Mouse (Mus musculus): ENCODE measurements around the gene Alms1. TPM values are rescaled to one million over a fixed set of nuclear protein-coding genes. Genes with fewer than 3 reads are reported as not detected.

Alms1 gene
- polyA plus RNA-seq (2015; fragmentation: Nextera tagmentation; extraction: Ambion mirVana) = 5.1 TPM in 2 replicates

DNA sequence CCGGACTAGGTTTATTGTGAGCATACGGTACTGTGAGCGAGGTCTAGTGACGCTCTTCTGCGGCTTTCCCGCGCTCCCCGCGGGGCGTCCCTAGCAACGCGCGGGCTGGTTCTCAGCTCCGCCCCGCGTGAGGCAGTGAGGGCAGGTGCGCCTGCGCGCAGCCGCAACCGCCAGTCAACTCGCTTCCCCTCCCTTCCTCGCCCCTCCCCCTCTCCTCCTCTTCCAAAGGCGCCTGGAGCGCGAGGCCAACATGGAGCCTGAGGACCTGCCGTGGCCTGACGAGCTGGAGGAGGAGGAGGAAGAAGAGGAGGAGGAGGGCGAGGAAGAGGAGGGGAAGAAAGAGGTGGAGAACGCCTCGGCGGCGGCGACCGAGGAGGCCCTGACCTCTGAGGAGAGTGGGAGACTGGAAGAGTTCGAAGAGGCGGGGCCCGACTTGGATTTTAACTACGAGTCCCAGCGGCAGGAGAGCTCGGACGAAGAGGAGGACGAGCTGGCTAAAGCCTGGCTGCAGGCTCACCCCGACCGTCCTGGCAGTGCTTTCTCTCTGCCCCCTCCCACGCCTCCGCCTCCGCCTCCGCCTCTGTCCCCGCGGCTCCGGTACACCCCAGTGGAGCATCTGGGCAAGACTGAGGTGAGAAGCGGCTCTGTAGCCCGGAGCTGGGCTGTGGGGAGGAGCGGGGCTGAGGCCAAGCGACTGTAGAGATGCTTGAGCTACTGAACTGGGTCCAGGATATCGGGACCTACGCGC, at the start of gene Alms1:
Alms1 (plus strand) TSS at position 136 of the 748 bp plus-strand sequence.
- peak within 1 kb of the TSS; percentile 86 for H3K4me2 ChIP-seq (ENCODE audit: low read depth, low read length)
- peak; percentile 98 for ATAC-seq (ENCODE audit: low read depth)
- under 1% methylated on average over 56 of the region's 59 CpGs for WGBS
- H3K4me1 ChIP-seq (replicated peaks; ENCODE audit: control insufficient read depth, insufficient read depth, low read length) = peaks cover 10% of the 10 kb centered on the region
- H3K27me3 ChIP-seq (ENCODE audit: control insufficient read depth, insufficient read depth, low read depth, low read length) = no peaks in the 10 kb centered on the region
- peak within 1 kb of the TSS; percentile 87 for H3K27ac ChIP-seq (ENCODE audit: low read length)
- peak within 1 kb of the TSS; percentile 93 for H3K4me3 ChIP-seq (ENCODE audit: low read length)
- H3K9ac ChIP-seq (ENCODE audit: low read length) = peak within 1 kb of the TSS; percentile 88
- no peaks in the 10 kb centered on the region for H3K36me3 ChIP-seq (ENCODE audit: control insufficient read depth, insufficient read depth, low read length)
- H3K9me3 ChIP-seq (ENCODE audit: control insufficient read depth, low read length) = no peaks in the 10 kb centered on the region

- H3K4me3 ChIP-seq (ENCODE audit: low read length) = no peak overlapping the region
- no peak overlapping the region for H3K4me2 ChIP-seq (ENCODE audit: low read depth, low read length)
- no peak overlapping the region for H3K27ac ChIP-seq (ENCODE audit: low read length)
- no peak for ATAC-seq (ENCODE audit: low read depth)
- no peaks in the 10 kb centered on the region for H3K27me3 ChIP-seq (ENCODE audit: control insufficient read depth, insufficient read depth, low read depth, low read length)
- H3K4me1 ChIP-seq (replicated peaks; ENCODE audit: control insufficient read depth, insufficient read depth, low read length) = no peaks in the 10 kb centered on the region
- no peaks in the 10 kb centered on the region for H3K36me3 ChIP-seq (ENCODE audit: control insufficient read depth, insufficient read depth, low read length)
- no peaks in the 10 kb centered on the region for H3K9me3 ChIP-seq (ENCODE audit: control insufficient read depth, low read length)
- 63% methylated on average over 10 of the region's 10 CpGs for WGBS
- H3K9ac ChIP-seq (ENCODE audit: low read length) = no peak overlapping the region
Observed at GRCm38 (mm10) chr6:85543351-85544175, 43.8 kb upstream of the Alms1 start.

DNA sequence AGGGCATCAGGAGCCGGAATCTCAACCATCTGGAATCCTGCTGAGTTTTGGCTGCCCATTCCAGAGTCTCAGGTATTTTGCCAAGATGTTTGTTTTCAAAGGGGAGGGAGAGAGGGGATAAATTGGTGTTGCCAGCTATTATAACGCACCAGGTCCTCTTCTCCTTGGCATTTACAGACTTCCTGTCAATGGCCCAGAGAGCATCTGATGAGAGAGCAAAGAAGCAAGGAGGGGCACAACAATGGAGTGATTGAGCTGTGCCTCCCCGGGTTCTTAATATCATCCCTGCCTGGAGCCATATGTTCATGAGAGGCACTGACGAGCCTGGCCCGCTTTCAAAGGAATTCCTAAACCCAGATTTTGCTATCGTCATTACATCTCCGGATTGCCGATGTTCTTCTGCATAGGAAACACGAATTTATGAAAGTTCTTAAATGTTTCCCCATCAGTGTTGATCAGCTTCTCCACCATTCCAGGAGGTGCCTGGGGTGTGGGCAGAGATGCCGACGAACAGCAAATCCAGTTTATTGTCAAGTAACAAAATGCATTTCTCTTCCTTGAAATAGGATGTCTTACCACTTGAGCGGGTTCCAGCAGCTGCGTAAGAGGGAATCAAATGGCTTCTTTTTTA, 43.0 kb upstream of the Alms1 start:
- no peak overlapping the region for H3K9ac ChIP-seq (ENCODE audit: low read length)
- no peak overlapping the region for H3K27ac ChIP-seq (ENCODE audit: low read length)
- H3K4me2 ChIP-seq (ENCODE audit: low read depth, low read length) = no peak overlapping the region
- WGBS = 77% methylated on average over 13 of the region's 13 CpGs
- no peaks in the 10 kb centered on the region for H3K27me3 ChIP-seq (ENCODE audit: control insufficient read depth, insufficient read depth, low read depth, low read length)
- no peak for ATAC-seq (ENCODE audit: low read depth)
- no peaks in the 10 kb centered on the region for H3K36me3 ChIP-seq (ENCODE audit: control insufficient read depth, insufficient read depth, low read length)
- no peak overlapping the region for H3K4me3 ChIP-seq (ENCODE audit: low read length)
- H3K9me3 ChIP-seq (ENCODE audit: control insufficient read depth, low read length) = no peaks in the 10 kb centered on the region
- H3K4me1 ChIP-seq (replicated peaks; ENCODE audit: control insufficient read depth, insufficient read depth, low read length) = no peaks in the 10 kb centered on the region

DNA sequence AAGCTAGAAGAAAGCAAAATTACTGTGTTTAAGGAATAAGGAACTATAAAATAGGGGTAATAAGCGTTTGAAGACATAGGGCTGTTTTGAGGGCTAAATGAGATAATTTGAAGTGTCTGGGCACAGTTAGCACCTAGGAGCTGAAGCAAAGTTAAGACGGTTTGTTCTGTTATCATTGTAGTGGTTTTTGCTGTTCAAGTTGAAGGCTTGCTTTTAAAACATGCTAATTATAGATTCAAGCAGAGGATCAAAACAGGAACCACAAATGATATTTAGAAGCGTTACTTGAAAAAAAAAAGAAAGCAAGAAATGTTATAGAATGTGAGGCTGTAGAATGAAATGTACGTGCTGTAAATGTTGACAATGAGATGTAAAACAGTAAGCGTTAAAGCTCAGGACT, 39.7 kb upstream of the Alms1 start:
- 82% methylated on average over 5 of the region's 5 CpGs for WGBS
- no peak overlapping the region for H3K4me3 ChIP-seq (ENCODE audit: low read length)
- no peaks in the 10 kb centered on the region for H3K36me3 ChIP-seq (ENCODE audit: control insufficient read depth, insufficient read depth, low read length)
- no peaks in the 10 kb centered on the region for H3K4me1 ChIP-seq (replicated peaks; ENCODE audit: control insufficient read depth, insufficient read depth, low read length)
- no peak overlapping the region for H3K27ac ChIP-seq (ENCODE audit: low read length)
- no peak overlapping the region for H3K9ac ChIP-seq (ENCODE audit: low read length)
- no peaks in the 10 kb centered on the region for H3K9me3 ChIP-seq (ENCODE audit: control insufficient read depth, low read length)
- H3K27me3 ChIP-seq (ENCODE audit: control insufficient read depth, insufficient read depth, low read depth, low read length) = no peaks in the 10 kb centered on the region
- H3K4me2 ChIP-seq (ENCODE audit: low read depth, low read length) = no peak overlapping the region
- ATAC-seq (ENCODE audit: low read depth) = no peak

DNA sequence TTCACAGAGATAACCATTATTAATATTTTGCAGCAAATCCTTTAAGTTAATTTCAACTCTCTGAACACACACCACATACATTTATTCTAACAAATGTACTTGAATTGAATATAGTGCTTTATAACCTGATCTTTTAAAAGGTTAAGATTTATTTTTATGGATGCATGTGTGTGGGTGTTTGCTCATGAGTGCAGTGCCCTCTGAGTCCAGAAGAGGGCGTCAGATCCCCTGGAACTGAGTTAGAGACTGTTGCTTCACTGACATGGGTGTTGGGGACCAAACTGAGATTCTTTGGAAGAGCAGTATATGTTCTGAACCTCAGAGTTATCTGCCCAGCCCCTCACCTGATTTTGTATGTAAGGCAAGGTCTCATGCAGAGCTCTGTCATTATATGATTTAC, 25.0 kb upstream of the Alms1 start:
- no peak overlapping the region for H3K4me2 ChIP-seq (ENCODE audit: low read depth, low read length)
- H3K4me1 ChIP-seq (replicated peaks; ENCODE audit: control insufficient read depth, insufficient read depth, low read length) = no peaks in the 10 kb centered on the region
- no peaks in the 10 kb centered on the region for H3K36me3 ChIP-seq (ENCODE audit: control insufficient read depth, insufficient read depth, low read length)
- no peak overlapping the region for H3K9ac ChIP-seq (ENCODE audit: low read length)
- 24% methylated on average over 1 of the region's 1 CpGs for WGBS
- ATAC-seq (ENCODE audit: low read depth) = no peak
- no peak overlapping the region for H3K27ac ChIP-seq (ENCODE audit: low read length)
- no peaks in the 10 kb centered on the region for H3K27me3 ChIP-seq (ENCODE audit: control insufficient read depth, insufficient read depth, low read depth, low read length)
- no peak overlapping the region for H3K4me3 ChIP-seq (ENCODE audit: low read length)
- H3K9me3 ChIP-seq (ENCODE audit: control insufficient read depth, low read length) = no peaks in the 10 kb centered on the region

- Histone ChIP-seq H3K9ac (ENCODE audit: low read length) (no peak overlapping the region), H3K9me3 (ENCODE audit: control insufficient read depth, low read length) (no peaks in the 10 kb centered on the region), H3K4me3 (ENCODE audit: low read length) (no peak overlapping the region), H3K4me2 (ENCODE audit: low read depth, low read length) (no peak overlapping the region), H3K36me3 (ENCODE audit: control insufficient read depth, insufficient read depth, low read length) (no peaks in the 10 kb centered on the region), H3K4me1 (replicated peaks; ENCODE audit: control insufficient read depth, insufficient read depth, low read length) (no peaks in the 10 kb centered on the region), H3K27ac (ENCODE audit: low read length) (no peak overlapping the region), H3K27me3 (ENCODE audit: control insufficient read depth, insufficient read depth, low read depth, low read length) (no peaks in the 10 kb centered on the region)
- 81% methylated on average over 5 of the region's 5 CpGs for WGBS
- ATAC-seq (ENCODE audit: low read depth) = no peak
Observed at GRCm38 (mm10) chr6:85572816-85573215, 14.5 kb upstream of the Alms1 start.

DNA sequence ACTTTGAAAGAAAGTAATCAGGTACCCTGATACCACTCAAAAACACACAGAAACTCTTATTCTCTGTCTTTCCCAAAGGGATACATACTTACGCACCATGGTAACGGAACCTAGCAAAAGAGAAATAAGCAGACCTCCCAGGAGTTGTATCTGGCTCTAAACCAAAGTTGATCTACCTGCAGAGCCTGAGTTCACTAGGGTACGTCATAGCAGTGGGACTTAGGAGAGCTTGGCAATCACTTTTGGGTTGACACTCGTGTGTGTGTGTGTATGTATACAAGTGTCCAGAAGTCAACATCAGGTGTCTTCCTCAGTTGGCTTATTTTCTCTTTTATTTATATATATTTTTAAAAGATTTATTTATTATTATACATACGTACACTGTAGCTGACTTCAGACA, 5.6 kb upstream of the Alms1 start:
- Histone ChIP-seq H3K36me3 (ENCODE audit: control insufficient read depth, insufficient read depth, low read length) (no peaks in the 10 kb centered on the region), H3K27ac (ENCODE audit: low read length) (no peak overlapping the region), H3K4me2 (ENCODE audit: low read depth, low read length) (no peak overlapping the region), H3K9ac (ENCODE audit: low read length) (no peak overlapping the region), H3K9me3 (ENCODE audit: control insufficient read depth, low read length) (no peaks in the 10 kb centered on the region), H3K4me1 (replicated peaks; ENCODE audit: control insufficient read depth, insufficient read depth, low read length) (no peaks in the 10 kb centered on the region), H3K4me3 (ENCODE audit: low read length) (no peak overlapping the region), H3K27me3 (ENCODE audit: control insufficient read depth, insufficient read depth, low read depth, low read length) (no peaks in the 10 kb centered on the region)
- 82% methylated on average over 5 of the region's 5 CpGs for WGBS
- ATAC-seq (ENCODE audit: low read depth) = no peak

- 85% methylated on average over 4 of the region's 4 CpGs for WGBS
- Histone ChIP-seq H3K9ac (ENCODE audit: low read length) (no peak overlapping the region), H3K4me3 (ENCODE audit: low read length) (no peak overlapping the region), H3K27me3 (ENCODE audit: control insufficient read depth, insufficient read depth, low read depth, low read length) (no peaks in the 10 kb centered on the region), H3K27ac (ENCODE audit: low read length) (no peak overlapping the region), H3K36me3 (ENCODE audit: control insufficient read depth, insufficient read depth, low read length) (no peaks in the 10 kb centered on the region), H3K4me1 (replicated peaks; ENCODE audit: control insufficient read depth, insufficient read depth, low read length) (peaks cover 7% of the 10 kb centered on the region), H3K4me2 (ENCODE audit: low read depth, low read length) (no peak overlapping the region), H3K9me3 (ENCODE audit: control insufficient read depth, low read length) (no peaks in the 10 kb centered on the region)
- ATAC-seq (ENCODE audit: low read depth) = no peak
Observed at GRCm38 (mm10) chr6:85584612-85585011, 2.7 kb upstream of the Alms1 start.

DNA sequence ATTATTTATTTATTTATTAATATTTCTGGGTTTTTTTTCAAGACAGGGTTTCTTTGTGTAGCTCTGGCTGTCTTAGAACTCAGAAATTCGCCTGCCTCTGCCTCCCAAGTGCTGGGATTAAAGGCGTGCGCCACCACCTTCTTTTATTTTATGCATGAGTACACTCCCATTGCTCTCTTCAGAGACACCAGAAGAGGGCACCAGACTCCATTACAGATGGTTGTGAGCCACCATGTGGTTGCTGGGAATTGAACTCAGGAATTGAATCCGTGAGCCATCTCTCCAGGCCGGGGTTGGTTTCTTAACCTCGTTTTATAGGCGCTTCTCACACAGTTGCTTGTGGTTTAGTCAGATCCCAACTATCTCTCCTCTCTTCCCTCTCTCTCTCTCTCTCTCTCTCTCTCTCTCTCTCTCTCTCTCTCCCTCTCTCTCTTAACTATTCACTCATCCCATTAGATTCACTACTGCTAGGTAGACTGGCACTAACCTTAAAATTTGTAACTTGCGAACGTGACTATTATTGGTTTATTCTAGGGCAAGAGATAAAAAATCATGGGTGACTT, 445 bp upstream of the Alms1 start:
- H3K36me3 ChIP-seq (ENCODE audit: control insufficient read depth, insufficient read depth, low read length) = no peaks in the 10 kb centered on the region
- no peak for ATAC-seq (ENCODE audit: low read depth)
- H3K9ac ChIP-seq (ENCODE audit: low read length) = no peak overlapping the region; the same call in 1 of the 2 replicates
- H3K9me3 ChIP-seq (ENCODE audit: control insufficient read depth, low read length) = no peaks in the 10 kb centered on the region
- peaks cover 10% of the 10 kb centered on the region for H3K4me1 ChIP-seq (replicated peaks; ENCODE audit: control insufficient read depth, insufficient read depth, low read length)
- no peak overlapping the region for H3K27ac ChIP-seq (ENCODE audit: low read length)
- no peaks in the 10 kb centered on the region for H3K27me3 ChIP-seq (ENCODE audit: control insufficient read depth, insufficient read depth, low read depth, low read length)
- peak overlapping the region; percentile 86 for H3K4me2 ChIP-seq (ENCODE audit: low read depth, low read length)
- 37% methylated on average over 9 of the region's 9 CpGs for WGBS
- peak overlapping the region; percentile 93 for H3K4me3 ChIP-seq (ENCODE audit: low read length)

Measured in lung, embryonic 16.5 days (tissue).